Mouse (Mus musculus) ES-Bruce4 (cell line): Measurements from ENCODE around the gene Zswim4. TPM values are rescaled to one million over a fixed set of nuclear protein-coding genes. Genes with fewer than 3 reads are reported as not detected.

Source experiments
- H3K27ac ChIP-seq: 2 replicates; pipeline ENCODE4 v1.5.1; 2012; ENCODE audit warnings: low read length, inconsistent platforms; ENCODE audit not compliant: insufficient read depth
- H3K27me3 ChIP-seq: 2 replicates; pipeline ENCODE4 v1.6.1; 2012; ENCODE audit warnings: mild to moderate bottlenecking, low read length, inconsistent platforms; ENCODE audit not compliant: control insufficient read depth, poor library complexity, insufficient read depth, severe bottlenecking
- H3K36me3 ChIP-seq: 2 replicates; pipeline ENCODE4 v1.6.1; 2012; ENCODE audit warnings: inconsistent platforms, mild to moderate bottlenecking, low read length, moderate library complexity; ENCODE audit not compliant: control insufficient read depth, poor library complexity, insufficient read depth, severe bottlenecking
- H3K4me1 ChIP-seq: one replicate; pipeline ENCODE4 v1.8.1; 2011; ENCODE audit warnings: low read length; ENCODE audit not compliant: control insufficient read depth, insufficient read depth
- H3K4me3 ChIP-seq: 2 replicates; pipeline ENCODE4 v1.5.1; 2011; ENCODE audit warnings: low read depth, mild to moderate bottlenecking, low read length
- H3K9ac ChIP-seq: 2 replicates; pipeline ENCODE4 v1.6.1; 2012; ENCODE audit warnings: low read depth, mild to moderate bottlenecking, inconsistent platforms; ENCODE audit not compliant: poor library complexity, severe bottlenecking
- H3K9me3 ChIP-seq: replicated peaks from 2 replicates; pipeline ENCODE4 v1.6.1; 2012; ENCODE audit warnings: mild to moderate bottlenecking, low read length, inconsistent platforms; ENCODE audit not compliant: control insufficient read depth, poor library complexity, insufficient read depth, severe bottlenecking
- CTCF ChIP-seq: IDR thresholded peaks from one replicate; pipeline ENCODE4 v1.8.1; 2011; ENCODE audit warnings: low read depth, low read length
- EP300 ChIP-seq: IDR thresholded peaks from 2 replicates; pipeline ENCODE4 v1.6.1; 2011; ENCODE audit warnings: low read depth, low read length; ENCODE audit not compliant: insufficient read depth
- POLR2A ChIP-seq: IDR thresholded peaks from one replicate; pipeline ENCODE4 v1.8.1; 2011; ENCODE audit warnings: low read length; ENCODE audit not compliant: insufficient read depth
- polyA plus RNA-seq: library from polyadenylated mRNA; stranded (reverse); fragments of >200 nt; gene quantifications from 2 replicates; pipeline ENCODE4 v1.2.4, GENCODE M21; 2011; ENCODE audit warnings: low read depth; ENCODE audit not compliant: missing spikeins, insufficient read depth, insufficient read length

Gene Zswim4
- polyA plus RNA-seq, 1 experiment: 14.8 TPM

- H3K36me3 ChIP-seq: no peaks in the 10 kb centered on the region
- H3K4me3 ChIP-seq: no peak overlapping the region
- no peaks in the 10 kb centered on the region for H3K4me1 ChIP-seq
- H3K9ac ChIP-seq: no peak overlapping the region
- H3K27ac ChIP-seq: no peak overlapping the region
- H3K27me3 ChIP-seq: no peaks in the 10 kb centered on the region
- no peak for TF ChIP-seq EP300
- no peak for TF ChIP-seq POLR2A
- no peak for TF ChIP-seq CTCF
- no peaks in the 10 kb centered on the region for H3K9me3 ChIP-seq
Observed at GRCm38 (mm10) chr8:84272302-84272701, 35.4 kb upstream of the Zswim4 start.

GRCm38 (mm10) chr8:84269950-84270773 is 33.3 kb upstream of the Zswim4 start, which contains the start of gene Ccdc130:
Gene Ccdc130 (minus strand): TSS chr8:84270380.
- peaks cover 5% of the 10 kb centered on the region for H3K36me3 ChIP-seq
- no peaks in the 10 kb centered on the region for H3K27me3 ChIP-seq
- H3K4me3 ChIP-seq: peak within 1 kb of the TSS; percentile 88
- no peaks in the 10 kb centered on the region for H3K9me3 ChIP-seq
- H3K4me1 ChIP-seq: no peaks in the 10 kb centered on the region
- H3K27ac ChIP-seq: peak within 1 kb of the TSS; percentile 37; the same call in 1 of the 2 replicates
- peak within 1 kb of the TSS; percentile 74 for H3K9ac ChIP-seq
- TF ChIP-seq POLR2A: no peak
- 0 out of 2 replicates have a peak, but pooled peaks have one; percentile 24 for TF ChIP-seq EP300

GRCm38 (mm10) chr8:84261098-84261497 is 24.2 kb upstream of the Zswim4 start:
- Histone ChIP-seq H3K4me1 (no peaks in the 10 kb centered on the region), H3K27me3 (no peaks in the 10 kb centered on the region), H3K9ac (no peak overlapping the region), H3K27ac (no peak overlapping the region), H3K36me3 (peaks cover 18% of the 10 kb centered on the region), H3K4me3 (no peak overlapping the region), H3K9me3 (no peaks in the 10 kb centered on the region)
- TF ChIP-seq POLR2A (no peak), EP300 (no peak), CTCF (no peak)

GRCm38 (mm10) chr8:84256822-84257610 is 20.2 kb upstream of the Zswim4 start, which contains the start of gene Mri1:
Gene Mri1 (minus strand): TSS chr8:84257326.
- peak; percentile 73 for TF ChIP-seq POLR2A
- no peak for TF ChIP-seq CTCF
- peak within 1 kb of the TSS; percentile 81 for H3K9ac ChIP-seq
- no peaks in the 10 kb centered on the region for H3K4me1 ChIP-seq
- H3K27ac ChIP-seq: peak within 1 kb of the TSS; percentile 70
- H3K27me3 ChIP-seq: no peaks in the 10 kb centered on the region
- H3K36me3 ChIP-seq: peaks cover 39% of the 10 kb centered on the region
- peak within 1 kb of the TSS; percentile 78 for H3K4me3 ChIP-seq
- no peaks in the 10 kb centered on the region for H3K9me3 ChIP-seq

- TF ChIP-seq EP300 (no peak), CTCF (no peak), POLR2A (no peak)
- peaks cover 39% of the 10 kb centered on the region for H3K36me3 ChIP-seq
Observed at GRCm38 (mm10) chr8:84256458-84256821, 19.6 kb upstream of the Zswim4 start.

GRCm38 (mm10) chr8:84255858-84256257 is 19.0 kb upstream of the Zswim4 start:
- peak overlapping the region; percentile 81 for H3K9ac ChIP-seq
- H3K9me3 ChIP-seq: no peaks in the 10 kb centered on the region
- H3K4me3 ChIP-seq: peak overlapping the region; percentile 78
- TF ChIP-seq CTCF: peak; percentile 21
- TF ChIP-seq EP300: no peak
- no peak for TF ChIP-seq POLR2A
- H3K4me1 ChIP-seq: no peaks in the 10 kb centered on the region
- H3K27ac ChIP-seq: peak overlapping the region; percentile 23; the same call in 1 of the 2 replicates
- H3K36me3 ChIP-seq: peaks cover 43% of the 10 kb centered on the region
- H3K27me3 ChIP-seq: no peaks in the 10 kb centered on the region

More at GRCm38 (mm10) chr8:84256458-84256821, 19.6 kb upstream of the Zswim4 start:
- Histone ChIP-seq H3K9ac (peak overlapping the region; percentile 81), H3K4me1 (no peaks in the 10 kb centered on the region), H3K4me3 (peak overlapping the region; percentile 78), H3K9me3 (no peaks in the 10 kb centered on the region), H3K27ac (peak overlapping the region; percentile 23), H3K27me3 (no peaks in the 10 kb centered on the region)
